Mouse (Mus musculus): ENCODE data around the gene Uqcrq.
"Not testable (repeated sequence)": the region's sequence is repeated elsewhere in the genome, so short reads cannot be mapped to it uniquely, and the experiment has no call there.

The Uqcrq gene

GRCm38 (mm10) chr11:53452396-53452795 lies 21.8 kb upstream of the Uqcrq start:
- DNase-seq (ENCODE audit: low read depth, low spot score) = no peak

DNA sequence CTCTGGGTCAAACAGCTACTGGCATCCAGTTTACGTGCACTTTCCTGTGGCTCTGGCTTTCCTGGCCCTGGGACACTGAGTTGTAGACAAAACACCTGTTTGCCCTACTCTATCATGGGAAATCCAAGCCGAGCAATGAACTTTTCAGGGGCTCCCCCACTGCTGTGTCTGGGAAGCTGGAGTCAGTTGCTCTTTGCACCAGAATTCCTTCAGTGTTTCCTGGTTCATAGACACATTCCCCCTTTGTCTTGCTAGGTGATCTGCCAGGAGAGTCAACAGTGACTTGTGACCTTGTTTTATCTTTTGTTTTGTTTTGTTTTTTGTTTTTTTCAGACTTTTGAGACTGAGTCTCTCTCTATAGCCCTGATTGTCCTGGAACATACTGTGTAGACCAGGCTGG lies 20.7 kb upstream of the Uqcrq start:
- no peak for DNase-seq (ENCODE audit: low read depth, low spot score)

- DNase-seq (ENCODE audit: low read depth, low spot score) = no peak
Measured at GRCm38 (mm10) chr11:53450070-53450705, 19.6 kb upstream of the Uqcrq start.

DNA sequence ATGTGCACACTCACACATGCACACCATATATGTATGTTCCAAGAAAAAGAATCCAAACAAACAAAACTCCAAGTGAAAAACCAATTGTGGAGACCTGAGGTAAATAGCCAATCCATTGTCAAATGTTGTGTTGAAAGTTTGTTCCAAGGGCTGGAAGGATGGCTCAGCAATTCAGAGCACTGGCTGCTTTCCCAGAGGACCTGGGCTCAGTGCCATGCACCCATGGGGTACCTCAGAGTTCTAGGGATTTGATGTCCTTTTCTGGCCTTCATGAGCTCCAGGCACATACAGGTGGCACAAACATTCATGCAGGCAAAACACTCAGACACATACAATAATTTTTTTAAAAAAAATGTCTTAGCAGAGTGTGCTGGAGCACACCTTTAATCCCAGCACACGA lies 17.9 kb upstream of the Uqcrq start:
- no peak for DNase-seq (ENCODE audit: low read depth, low spot score)

GRCm38 (mm10) chr11:53447996-53448395 lies 17.4 kb upstream of the Uqcrq start:
- no peak for DNase-seq (ENCODE audit: low read depth, low spot score)

DNA sequence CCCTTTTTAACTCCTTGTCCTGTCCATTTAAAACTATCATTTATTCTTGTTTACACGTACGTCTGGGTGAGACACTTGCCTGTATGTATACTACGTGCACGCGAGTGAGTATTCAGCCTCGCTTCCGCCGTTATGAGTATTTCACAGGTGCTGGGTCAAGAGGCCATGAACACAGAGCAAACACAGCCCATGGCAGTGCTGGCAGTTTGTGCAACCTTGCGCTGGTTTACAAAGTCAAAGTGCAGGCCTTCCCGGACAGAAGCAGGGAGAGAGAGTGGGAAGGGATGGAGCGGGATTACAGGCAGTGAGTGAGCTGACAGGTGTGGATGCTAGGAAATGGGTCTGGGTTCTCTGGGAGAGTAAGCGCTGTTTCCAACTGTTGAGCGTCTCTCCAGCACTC lies 15.6 kb upstream of the Uqcrq start:
- DNase-seq (ENCODE audit: low read depth, low spot score) = no peak

GRCm38 (mm10) chr11:53445562-53445961 lies 14.9 kb upstream of the Uqcrq start:
- DNase-seq (ENCODE audit: low read depth, low spot score) = no peak

- DNase-seq (ENCODE audit: low read depth, low spot score) = no peak
Measured at GRCm38 (mm10) chr11:53443861-53444260, 13.2 kb upstream of the Uqcrq start.

- no peak for DNase-seq (ENCODE audit: low read depth, low spot score)
Measured at GRCm38 (mm10) chr11:53441921-53442320, 11.3 kb upstream of the Uqcrq start.

GRCm38 (mm10) chr11:53436338-53436737 lies 5.7 kb upstream of the Uqcrq start:
- no peak for DNase-seq (ENCODE audit: low read depth, low spot score)

GRCm38 (mm10) chr11:53435504-53435903 lies 4.9 kb upstream of the Uqcrq start:
- no peak for DNase-seq (ENCODE audit: low read depth, low spot score)

GRCm38 (mm10) chr11:53433057-53433456 lies 2.4 kb upstream of the Uqcrq start:
- DNase-seq (ENCODE audit: low read depth, low spot score) = no peak

GRCm38 (mm10) chr11:53431347-53432056 lies 871 bp upstream of the Uqcrq start:
- DNase-seq (ENCODE audit: low read depth, low spot score) = no peak

DNA sequence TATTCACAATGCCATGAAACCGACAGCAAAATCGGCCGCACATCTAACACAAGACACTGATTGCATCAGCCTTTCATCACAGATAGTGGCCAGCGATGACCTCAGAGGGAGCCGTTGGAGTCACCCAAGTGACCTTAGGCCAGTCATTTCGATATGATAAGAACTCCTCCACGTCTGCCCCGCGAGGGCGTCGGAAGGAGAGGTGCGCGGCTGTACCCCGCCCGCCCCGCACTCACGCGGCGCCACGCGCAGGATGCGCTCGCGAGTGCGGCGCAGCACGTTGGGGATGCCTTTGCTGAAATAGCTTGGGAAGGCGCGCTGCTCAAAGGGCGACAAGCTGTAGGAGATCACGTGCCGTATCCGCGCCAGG lies 346 bp downstream of the Uqcrq start:
- DNase-seq (ENCODE audit: low read depth, low spot score) = no peak

- DNase-seq (ENCODE audit: low read depth, low spot score) = no peak
Measured at GRCm38 (mm10) chr11:53429182-53429581, 1.4 kb downstream of the Uqcrq start.

DNA sequence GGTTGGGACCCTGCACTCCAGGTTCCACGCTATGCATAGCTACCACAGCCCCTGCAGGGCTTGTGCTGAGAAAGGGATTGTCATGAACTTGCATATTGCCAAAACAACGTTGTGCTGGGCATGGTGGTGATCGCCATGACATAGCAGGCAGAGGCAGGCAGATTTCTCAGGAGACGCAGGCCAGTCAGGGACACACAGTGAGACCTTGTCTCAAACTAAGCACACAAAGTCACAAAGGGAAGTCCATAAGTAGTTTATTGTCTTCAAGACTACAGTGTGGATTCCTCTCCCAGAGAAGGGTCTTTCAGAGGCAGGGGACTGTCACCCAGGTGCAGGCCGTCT lies 1.9 kb downstream of the Uqcrq start:
- DNase-seq (ENCODE audit: low read depth, low spot score) = no peak

GRCm38 (mm10) chr11:53427993-53428715 lies 2.5 kb downstream of the Uqcrq start:
- no peak for DNase-seq (ENCODE audit: low read depth, low spot score)

DNA sequence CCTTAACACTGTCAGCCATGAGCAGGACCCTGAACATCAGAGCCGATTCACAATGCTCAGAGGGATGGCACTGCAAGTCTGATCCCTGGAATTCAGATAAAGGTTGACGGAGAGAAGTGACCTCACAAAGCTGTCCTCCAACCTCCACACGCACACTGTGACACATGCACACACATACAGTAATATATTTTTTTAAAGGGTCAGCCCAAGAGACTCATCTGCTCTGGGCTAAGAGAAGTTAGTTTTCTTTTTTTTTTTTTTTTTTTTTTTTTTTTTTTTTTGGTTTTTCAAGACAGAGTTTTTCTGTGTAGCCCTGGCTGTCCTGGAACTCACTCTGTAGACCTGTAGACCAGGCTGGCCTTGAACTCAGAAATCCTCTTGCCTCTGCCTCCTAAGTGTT lies 3.7 kb downstream of the Uqcrq start:
- DNase-seq (ENCODE audit: low read depth, low spot score) = not testable (repeated sequence)

DNA sequence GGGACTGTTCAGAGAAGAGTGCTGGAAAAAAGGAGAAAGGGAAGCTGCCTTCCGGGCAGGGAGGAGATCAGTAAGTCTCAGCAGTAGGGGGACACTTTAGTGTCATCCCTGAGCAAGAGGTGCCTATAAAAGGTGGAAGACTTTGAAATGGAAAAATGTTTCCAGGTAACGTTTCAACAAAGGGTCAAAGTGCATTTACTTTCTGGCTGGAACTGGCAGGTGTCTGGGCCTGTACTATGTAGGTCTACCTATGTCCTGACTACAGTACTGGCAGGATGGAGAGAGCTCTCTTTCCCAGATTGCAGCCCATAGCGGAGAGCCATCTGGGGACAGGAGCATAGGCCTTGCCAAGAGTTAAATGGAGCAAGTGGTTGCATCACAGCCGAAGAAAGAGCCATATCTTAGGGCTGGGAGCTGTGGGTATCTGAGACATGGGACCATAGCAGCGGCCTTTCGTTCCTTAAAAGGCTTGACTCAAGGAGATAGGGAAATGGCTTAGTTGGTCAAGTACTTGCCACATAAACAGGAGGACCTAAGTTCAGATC lies 4.8 kb downstream of the Uqcrq start:
- DNase-seq (ENCODE audit: low read depth, low spot score) = no peak

GRCm38 (mm10) chr11:53425251-53425650 lies 5.4 kb downstream of the Uqcrq start:
- DNase-seq (ENCODE audit: low read depth, low spot score) = no peak

DNA sequence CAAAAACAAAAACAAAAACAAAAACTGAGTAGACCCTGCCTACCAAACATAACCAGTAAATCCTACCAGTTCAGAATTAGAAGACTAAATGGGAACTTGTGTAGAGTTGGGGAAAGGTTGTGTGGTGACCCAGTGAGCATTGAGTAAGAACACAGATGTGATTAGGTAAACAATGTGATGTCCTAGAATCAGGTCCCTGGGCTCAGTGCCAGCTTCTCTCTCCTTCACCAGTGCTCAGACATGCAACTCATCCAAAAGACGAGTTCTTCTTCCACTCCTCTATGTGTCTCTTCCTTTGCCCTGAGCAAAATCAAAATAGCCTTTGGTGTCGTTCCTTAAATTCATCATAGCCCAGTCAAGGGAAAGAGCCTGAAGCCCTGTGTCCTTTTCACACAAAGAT lies 5.8 kb downstream of the Uqcrq start:
- no peak for DNase-seq (ENCODE audit: low read depth, low spot score)

DNA sequence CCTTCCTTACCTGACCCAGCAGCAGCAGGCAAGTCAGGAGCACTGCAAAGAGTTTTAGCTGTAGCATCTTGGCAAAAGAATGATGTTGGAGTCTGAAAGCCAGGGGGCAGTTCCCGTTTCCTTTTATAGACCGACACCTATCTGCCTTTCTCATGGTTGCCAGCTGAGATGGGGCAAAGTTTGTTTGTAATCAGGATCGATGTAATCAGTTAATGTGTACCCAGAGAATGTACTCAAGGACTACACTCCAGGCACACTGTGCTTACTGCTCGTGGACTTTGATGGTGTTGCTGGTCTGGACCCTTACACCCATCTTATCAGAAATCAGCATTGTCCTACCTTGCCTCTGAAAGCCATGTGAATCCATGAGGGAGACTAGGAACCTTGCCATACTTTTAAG lies 7.6 kb downstream of the Uqcrq start, which contains the start of gene Leap2:
TSS of gene Leap2 (minus strand) at position 135 of the 400 bp plus-strand sequence.
- DNase-seq (ENCODE audit: low read depth, low spot score) = no peak

- DNase-seq (ENCODE audit: low read depth, low spot score) = no peak
Measured at GRCm38 (mm10) chr11:53418048-53418447, 12.6 kb downstream of the Uqcrq start.
